Mouse (Mus musculus) olfactory bulb, adult 2 months (tissue): ENCODE data around the gene Sdk2.

ENCODE experiments used
- CTCF ChIP-seq: fragments of 200-500 bp; IDR thresholded peaks from 2 replicates; pipeline ENCODE4 v1.5.1; 2012; ENCODE audit warnings: low read depth, mild to moderate bottlenecking, low read length, moderate library complexity; ENCODE audit not compliant: insufficient read depth
- POLR2A ChIP-seq: fragments of 200-500 bp; IDR thresholded peaks from 2 replicates; pipeline ENCODE4 v1.6.1; 2012; ENCODE audit warnings: mild to moderate bottlenecking, low read depth, low read length, moderate library complexity; ENCODE audit not compliant: insufficient read depth

GRCm38 (mm10) chr11:113881864-113882263 lies 185.0 kb downstream of the Sdk2 start:
- TF ChIP-seq CTCF: no peak
- TF ChIP-seq POLR2A: no peak
